Mouse (Mus musculus) cerebellum, adult 8-10 months (tissue): ENCODE measurements around the gene Mier2.
A peak's percentile ranks its signal among the peaks of the same experiment; 100 is the strongest.

Experiments
- DNase-seq: peaks from one replicate; pipeline ENCODE4 v3.0.0; 2022

Mier2 gene

DNA sequence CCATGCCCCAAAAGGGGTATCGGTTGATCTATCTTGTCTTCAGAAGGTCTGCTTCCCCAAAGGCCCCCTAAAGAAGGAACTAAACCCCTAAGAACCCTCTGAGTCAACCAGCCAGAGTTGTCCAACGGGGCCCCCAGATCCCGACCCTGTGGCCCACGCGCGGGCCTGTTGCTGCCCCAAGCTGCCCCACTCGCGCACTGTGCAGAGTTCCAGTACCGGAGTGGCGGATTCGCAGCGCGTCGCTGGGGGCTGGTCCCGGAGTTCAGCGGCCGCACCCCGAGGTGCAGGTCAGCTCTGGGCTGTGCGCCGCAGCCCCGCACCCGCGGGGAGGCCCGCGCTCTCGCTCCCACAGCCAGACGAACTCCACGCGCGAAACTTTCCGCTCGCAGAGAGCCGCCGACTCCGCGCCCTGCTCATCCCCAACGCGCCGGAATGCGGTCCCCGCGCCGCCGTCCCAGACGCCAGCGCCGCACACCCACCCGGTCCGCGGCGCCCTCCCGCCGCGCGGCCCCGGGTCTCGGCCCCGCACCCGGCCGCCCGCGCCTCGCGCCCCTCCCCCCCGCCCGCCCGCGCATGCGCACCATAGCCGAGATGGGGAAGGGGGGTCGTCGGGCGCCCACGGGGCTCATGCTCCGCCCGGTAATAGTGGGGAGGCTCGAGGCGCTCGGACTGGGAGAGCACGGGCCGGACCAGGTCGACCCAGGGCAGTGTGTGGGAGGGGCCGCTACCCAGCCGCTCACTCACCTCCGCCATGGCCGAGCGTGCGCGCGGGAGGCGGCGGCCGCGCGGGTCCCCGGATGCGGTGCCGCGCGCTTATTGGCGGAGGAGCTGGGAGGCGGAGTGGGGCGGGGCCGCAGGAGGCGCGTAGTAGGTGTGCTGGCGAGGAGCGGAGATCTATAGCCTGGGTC, at the start of gene Mier2:
Gene Mier2 (minus strand): TSS at position 870 of the 908 bp plus-strand sequence.
- DNase-seq, result peak; percentile 86

DNA sequence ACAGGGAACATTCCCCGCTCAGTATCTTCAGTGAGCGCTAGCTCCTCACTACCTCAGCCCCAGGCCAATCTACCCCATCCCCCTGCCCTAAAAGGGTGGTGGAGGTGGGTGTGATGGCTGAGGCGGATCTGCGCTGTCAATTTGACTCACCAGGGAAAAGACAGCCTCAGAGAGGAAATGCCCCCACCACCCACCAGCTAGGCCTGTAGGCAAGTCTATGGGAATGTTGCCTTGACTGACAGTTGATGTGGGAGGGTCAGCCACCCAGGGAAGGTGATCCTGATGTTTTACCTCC, 42.9 kb upstream of the Mier2 start:
- no peak for DNase-seq

DNA sequence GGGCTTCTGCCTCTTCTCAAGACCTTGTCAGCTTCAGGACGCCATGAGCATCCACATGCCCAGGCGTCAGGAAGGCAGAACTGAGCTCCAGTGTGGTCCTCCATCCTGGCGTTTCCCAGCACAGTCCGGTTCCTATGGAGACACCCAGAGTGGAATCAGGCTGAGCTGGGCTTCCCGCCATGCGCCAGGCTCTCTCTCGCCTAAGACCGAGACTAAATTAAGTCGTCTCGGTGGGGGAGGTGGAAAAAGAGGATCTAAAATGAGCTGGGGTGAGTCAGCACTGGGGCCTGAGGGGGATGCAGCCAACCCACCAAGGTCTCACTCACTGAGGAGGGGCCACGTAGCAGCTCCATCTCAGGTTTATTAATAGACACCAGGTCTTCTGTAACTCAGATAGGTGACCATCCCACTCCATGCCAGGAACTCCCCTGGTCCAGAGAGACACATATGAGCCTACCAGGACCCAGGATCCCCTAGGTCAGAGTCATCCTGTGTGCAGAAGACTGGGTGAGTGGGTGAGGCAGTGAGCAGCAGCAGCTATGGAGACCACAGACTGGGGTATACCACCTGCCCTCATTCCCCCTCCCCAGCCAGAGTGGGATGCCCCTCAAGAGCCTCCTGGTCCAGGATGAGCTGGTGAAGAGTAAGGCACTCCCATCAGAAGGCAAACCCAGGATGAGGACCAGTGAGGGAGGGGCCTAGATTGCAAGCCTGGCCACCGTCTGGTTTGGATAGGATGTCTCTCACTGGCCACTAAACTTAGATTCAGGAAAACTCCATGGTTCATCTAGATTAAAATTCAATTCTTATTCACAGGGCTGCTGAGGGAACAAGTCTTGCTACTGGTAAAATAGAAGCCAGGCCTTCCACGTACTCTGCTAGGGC, 42.3 kb upstream of the Mier2 start:
- DNase-seq, result no peak

DNA sequence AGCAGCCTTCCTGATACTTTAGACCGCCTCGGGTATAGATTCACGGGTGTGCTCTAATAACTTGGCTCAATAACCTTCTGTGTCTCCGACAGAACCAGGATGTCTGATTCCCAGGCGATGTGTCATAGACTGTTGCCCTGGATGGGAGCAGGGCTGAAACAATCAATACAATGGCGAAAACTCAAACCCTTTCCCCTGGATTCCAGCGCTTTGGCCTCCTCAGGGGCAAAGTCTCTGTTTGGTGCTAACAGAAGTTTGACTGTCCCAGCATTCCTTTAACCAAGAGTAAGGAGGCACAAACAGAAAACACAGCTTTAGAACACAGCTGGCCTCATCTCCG, 40.6 kb upstream of the Mier2 start:
- no peak for DNase-seq

DNA sequence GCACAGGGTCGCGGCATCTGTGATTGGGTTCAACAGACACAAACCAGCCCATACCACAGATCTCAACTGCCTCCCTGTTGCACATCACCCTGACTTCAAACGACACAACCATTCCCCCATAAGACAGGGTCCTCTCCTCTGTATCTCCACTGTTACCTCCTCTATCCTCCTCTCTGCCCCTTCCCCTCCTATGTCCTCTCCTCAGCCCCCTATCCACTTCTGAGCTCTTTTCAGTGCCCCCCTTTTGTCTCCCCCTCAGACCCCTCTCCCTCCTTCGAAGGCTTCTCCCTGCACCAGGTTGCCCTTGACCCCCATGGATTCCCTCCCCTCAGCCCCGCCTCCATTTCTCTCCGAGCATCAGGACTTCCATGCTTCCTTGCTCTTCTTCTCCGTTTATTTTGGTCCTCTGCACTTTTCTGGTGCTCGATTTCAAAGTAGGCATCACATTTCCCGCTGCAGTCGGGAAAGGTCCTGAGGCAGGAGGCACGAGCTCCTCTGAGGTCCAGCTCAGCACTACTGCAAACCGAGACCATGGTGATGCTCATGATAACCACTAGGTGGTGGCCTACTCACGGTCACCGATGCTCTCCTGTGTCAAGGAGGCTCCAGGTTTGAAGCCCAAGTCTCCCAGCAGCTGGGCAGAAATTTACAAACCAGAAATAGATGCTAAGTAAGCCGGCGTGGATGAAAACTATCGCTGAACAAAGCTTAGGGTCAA, 40.0 kb upstream of the Mier2 start:
- DNase-seq, result peak; percentile 70

DNA sequence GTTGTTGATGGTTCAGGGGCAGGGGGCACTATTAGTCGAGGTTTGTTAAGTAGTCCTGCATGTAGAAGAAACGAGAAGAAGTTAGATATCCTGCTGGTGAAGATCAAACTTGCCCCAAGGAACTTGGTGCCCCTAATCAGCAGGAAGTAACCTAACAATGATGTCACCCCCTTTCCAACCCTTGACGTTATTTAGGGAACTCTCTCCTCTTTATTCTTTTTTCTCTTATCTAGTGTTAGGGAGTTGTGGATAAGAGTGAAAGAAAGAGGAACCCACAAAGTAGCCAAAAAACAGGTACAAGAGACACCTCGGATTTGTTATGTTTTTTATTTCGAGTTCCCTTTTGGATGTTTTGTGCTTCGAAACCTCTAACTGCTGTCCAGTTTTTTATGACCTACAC, 39.1 kb upstream of the Mier2 start:
- no peak for DNase-seq

DNA sequence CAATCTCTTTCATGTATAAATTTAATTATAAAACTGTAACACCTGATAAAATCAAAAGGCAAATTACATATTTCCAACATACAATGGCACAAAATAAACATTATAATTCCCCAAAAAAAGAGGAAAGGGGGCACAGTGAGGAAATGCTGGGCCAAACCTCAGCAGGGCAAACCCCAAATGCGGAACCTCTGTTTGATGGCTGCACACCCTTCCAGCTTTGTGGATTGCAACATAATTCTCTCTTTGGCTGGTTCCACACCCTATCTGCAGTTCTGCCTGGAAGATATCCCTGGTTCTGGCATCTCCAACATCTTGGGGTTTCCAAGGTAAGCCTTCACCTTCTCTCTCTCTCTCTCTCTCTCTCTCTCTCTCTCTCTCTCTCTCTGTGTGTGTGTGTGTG, 35.7 kb upstream of the Mier2 start:
- no peak for DNase-seq

DNA sequence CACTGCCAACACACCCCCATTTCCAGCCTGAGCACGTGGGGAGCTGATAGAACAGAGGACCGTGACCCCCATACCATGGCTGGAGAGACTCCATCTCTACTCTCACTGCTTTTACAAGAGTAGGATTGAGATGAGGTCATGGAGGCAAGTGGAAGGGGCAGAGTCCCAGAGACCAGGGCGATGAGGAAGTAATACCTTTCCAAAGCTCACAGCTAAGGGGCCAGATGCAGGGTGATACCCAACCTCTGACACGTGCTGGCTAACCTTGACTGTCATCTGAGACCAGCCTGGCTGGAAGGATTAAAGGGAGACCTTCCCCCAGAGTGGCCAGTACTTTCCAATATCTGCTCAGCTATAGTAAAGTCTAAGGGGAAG, 32.7 kb upstream of the Mier2 start:
- DNase-seq, result no peak

DNA sequence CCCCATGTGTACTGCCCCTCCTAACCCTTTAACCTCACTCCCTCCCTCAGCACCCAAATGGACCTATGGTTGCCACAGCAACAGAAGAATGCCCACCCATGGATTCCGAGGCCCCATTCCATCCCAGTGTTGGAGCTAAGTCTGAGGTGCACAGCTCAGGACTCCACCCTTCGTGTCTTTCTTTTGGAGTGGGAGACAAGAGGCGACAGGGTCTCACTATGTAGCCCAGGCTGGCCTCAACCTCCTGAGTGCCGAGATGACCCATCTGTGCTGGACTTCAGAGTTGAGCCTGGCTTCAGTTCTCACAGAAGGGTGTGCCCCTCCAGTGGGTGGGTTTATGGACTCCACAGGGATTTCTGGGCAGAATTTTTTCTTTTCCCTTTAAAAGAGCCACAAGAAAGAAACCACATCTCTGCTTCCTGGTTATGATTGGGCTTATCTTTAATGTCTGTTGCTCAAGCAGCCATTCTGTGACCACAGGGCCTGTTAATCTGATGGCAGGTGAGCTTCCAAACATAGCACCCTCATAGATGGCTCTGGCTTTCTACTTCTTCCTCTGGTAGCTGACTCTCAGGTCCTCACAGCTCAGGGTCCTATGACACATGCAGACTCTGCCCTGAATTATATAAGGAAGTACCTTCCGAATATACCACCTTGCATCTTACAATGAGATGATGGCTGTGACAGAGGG, 32.2 kb upstream of the Mier2 start, which contains the start of gene Theg:
Gene Theg (minus strand): TSS at position 271 of the 691 bp plus-strand sequence.
- no peak for DNase-seq

DNA sequence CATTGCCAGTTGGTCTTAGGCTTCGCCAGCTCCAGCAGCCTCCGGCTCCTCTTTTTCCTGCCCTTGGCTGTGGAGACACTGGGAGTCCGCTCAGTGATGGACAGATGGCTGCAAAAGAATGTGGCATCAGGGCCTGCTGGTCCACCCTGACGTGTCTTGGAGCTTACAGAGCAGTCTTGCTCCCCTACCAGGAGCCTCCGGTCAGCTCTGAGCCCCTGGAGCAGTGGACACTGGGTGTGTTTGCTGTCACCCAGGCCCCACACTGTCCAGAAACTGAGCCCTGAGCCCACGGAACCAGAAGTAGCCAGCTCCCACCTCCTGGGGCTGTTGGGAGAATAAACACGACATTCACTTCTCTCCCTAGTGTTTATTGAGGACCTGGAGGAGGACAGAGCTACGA, 31.2 kb upstream of the Mier2 start:
- DNase-seq, result no peak

DNA sequence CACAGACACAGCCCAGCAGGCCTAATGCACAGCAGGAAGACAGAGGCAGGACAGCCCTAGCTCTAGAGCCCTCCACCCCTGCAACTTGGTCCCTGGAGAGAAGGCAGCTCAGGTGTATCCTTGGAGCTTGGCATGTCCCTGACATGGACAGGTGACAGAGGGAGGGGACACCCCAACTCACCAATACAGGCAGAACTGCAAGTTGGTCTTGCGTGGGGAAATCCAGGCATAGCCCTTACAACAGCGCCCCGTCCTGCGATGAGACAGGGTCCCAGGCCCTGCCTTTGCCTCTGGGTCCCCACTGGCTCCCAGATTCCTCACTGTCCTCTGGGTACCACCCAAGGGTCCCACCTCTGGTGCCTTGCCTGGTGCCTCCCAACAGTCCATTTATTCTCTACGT, 30.7 kb upstream of the Mier2 start:
- DNase-seq, result no peak

DNA sequence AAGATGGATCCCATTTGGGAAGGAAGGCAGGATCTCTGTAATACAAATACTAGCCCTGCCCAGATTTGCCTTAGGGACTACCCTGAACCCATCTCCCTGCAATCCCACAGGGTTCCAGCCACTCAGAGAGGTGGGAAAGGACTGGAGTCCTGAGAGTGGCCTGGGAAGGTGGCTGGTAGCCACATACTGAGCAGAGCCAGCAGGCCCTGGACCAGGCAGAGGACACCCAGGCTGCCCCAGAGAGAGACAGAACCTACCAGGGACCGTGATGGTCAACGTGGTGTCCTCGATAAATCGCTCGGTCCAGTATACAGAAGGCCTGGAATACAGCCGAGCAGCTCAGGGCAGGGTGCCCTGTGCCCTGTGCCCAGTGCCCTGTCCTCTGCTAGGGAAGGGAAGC, 30.1 kb upstream of the Mier2 start:
- DNase-seq, result no peak

DNA sequence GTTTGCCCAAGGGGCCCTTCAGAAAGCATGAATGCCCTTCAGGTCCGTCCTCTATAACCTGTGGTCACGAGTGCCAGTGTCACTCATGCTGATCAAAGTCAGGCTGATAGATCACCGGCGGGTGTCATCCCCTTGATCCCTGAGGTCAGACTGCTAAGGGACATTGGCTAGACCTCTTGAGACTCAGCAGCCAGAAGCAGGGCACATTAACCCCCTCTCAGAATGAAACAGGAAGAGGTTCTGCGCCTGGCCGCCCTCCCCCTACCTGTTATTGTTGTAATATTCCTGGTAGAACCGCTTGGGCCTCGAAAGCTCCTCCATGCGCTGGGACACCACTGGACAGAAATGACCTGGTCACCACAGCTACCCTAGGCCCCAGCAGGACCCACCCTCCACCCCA, 29.4 kb upstream of the Mier2 start:
- DNase-seq, result no peak

DNA sequence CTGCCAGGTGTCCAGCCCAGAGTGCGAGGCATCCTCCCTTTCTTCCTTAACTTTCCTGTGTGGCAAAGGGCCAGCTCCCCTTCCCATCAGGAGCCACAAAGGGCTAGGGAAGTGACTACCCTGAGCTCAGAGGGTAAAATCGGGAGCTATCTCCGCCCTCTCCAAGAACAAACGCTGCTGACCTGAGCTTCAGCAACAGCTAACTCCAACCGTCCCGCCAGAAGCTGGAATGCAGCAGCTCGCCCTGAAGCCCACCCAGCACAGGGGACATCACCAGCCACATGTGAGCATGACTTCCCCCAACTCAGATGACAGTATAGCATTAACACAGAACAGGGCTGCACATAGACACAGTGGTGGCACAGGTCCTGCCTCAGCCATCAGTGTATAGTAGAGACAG, 29.0 kb upstream of the Mier2 start:
- DNase-seq, result no peak

DNA sequence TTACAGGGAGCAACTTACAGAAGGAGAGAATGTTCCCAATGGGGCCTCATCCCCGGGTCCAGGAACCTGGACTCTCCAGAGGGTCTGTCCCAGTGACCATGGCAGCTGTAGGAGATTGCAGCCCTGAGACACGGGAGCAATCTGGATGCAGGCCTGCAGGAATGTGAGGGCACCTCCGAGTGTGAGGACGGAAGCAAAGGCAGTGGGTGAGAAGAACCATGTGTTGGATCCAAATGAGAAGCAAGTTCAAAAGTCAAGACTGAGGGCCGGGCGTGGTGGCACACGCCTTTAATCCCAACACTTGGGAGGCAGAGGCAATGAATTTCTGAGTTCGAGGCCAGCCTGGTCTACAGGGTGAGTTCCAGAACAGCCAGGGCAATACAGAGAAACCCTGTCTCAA, 26.5 kb upstream of the Mier2 start:
- no peak for DNase-seq

DNA sequence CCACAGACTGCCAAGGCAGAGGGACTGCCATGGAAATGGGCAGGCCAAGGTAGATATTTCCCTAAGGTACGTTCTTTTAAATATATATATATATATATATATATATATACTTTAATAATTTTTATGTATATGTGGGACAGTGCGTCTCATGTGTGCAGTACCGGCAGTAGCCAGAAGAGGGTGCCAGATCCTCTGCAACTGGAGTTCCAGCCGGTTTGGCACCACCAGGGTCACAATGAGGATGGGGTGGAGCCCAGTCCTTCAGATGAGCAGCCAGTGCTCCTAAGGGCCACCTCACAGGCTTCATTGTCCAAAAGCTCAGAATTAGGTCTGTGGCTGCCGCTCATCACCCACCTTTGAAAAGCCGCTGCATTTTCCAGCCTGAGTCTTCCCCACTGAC, 25.8 kb upstream of the Mier2 start:
- no peak for DNase-seq

DNA sequence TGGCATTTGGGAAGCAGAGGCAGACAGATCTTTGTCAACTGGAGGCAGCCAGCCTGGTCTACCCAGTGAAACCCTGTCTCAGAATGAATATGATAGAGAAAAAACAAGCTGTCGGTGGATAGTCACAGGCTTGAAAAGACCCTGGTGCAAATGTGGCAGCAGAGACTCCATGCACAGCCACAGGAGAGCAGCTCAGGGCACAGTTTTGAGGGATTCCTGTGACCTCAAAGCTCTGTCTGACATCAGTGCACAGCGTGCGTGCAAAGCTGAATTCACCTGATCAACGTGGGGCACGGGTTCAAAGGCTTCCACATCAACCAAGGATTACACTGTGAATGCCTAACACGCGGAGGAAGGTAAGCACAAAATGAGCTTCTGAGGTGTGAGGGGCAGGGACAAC, 25.4 kb upstream of the Mier2 start:
- DNase-seq, result no peak

DNA sequence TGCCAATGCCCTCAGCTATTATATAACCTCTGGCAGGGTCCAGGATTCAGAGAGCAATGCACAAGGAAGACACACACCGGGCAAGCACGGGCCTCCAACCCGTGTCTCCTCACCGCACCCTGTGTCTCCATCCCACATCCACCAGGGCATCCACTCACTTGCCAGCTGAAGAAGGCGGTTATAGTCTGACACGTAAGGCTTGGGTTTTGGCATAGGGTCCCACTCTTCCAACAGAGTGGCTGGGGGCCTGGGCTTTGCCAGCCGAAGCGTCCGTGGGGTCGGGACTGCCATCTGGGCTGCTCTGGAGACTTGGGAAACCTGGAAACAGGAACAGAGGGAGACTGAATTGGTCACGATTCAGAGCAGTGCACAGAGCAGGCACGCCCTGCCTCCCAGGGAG, 24.8 kb upstream of the Mier2 start:
- no peak for DNase-seq

DNA sequence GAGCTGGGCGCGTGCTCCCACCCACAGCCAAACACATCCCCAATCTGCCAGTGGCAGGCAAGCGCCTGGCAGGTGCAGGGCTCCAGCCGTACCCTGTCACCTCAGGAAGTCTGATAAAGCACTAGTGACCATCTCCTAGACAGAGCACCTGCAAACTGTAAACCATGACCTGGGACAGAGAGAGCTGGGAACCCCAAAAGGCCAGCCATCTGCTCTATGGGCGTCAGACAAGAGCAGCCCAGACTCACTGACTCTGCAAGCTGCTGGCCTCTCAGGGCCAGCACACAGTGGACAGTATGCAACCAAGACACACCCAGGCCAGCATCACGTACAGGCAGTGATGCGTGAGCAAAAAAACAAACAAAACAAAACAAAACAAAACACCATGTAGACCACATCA, 23.9 kb upstream of the Mier2 start:
- no peak for DNase-seq

DNA sequence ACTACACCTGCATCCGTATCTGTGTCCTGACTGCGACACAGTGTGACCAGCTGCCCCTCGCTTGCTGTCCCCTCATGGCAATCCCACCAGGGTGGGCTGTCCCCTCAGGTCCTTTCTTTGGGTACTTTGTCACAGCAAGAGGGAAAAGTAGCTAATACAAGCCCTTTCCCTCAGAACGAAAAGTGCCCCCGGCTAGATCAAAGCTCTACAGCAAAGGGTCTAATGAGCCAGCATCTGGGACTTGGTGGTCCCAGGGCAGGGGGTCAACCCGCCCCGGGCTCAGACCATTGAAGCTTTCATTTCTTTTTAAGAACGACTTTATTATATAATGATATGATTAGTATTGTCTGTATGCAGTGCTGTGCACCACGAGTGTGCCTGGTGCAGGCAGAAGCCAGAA, 23.3 kb upstream of the Mier2 start:
- DNase-seq, result no peak

DNA sequence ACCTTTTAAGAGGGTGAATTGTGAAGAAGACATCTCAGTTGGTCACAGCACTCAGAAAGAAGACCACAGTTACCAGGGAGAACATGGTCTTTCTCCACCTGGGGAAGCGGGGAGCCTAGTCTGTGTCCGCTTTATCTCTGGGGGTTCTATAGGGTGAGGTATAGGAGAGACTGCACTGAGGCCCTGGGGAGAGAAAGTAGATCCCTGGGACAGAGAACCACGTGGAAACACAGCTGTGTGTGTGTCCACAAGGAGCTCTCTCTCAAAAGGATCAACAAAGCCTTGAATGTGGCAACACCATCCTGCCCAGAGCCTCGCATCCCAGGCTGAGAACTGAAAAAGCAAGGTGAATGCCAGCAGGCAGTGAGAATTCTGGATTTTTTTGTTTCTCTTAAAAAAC, 22.4 kb upstream of the Mier2 start:
- DNase-seq, result no peak

DNA sequence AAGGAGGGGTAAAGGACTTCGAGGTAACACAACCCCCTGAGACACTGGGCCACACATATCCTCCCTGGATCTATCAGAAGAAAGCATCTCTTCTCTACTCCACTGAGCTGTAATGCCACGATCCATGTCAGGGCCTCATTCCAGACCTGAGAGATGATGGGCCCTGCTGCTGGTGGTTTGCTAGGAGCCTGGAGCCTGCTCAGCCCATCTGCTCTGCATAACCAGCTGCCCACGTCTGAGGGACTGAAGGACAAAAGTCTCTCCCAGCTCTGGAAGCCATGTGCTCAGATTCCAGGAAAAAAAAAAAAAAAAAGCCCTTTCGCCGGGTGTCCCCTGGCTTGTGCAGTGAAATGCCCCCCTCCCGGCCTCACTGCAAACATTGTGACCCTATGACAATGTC, 20.8 kb upstream of the Mier2 start:
- DNase-seq, result no peak

DNA sequence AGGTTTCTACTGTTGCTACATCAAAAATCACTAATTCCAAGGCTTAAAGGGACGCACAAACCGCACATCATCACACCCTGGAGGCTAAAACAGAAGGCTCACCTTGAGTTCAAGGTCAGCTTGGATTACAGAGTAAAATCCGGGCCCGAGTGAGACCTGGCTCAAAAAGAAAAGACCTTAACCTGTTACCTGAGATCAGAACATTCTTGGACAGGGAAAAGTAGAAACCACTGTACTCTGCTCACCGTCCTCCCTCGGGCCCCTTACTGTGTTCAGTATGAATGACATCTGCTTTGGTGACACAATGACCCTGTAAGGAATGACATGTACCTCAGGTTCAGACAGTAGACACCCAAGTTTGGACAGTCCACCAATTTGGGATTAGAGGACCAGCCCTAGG, 19.8 kb upstream of the Mier2 start:
- no peak for DNase-seq
